Mouse (Mus musculus) megakaryocyte, embryonic 14.5 days (primary cell): ENCODE measurements around the gene Dock6.

ENCODE experiments used
- FLI1 ChIP-seq: IDR thresholded peaks from 2 replicates; pipeline ENCODE4 v1.6.1; 2012; ENCODE audit warnings: low read length, inconsistent platforms, mixed read lengths
- GATA1 ChIP-seq: IDR thresholded peaks from 3 replicates; pipeline ENCODE4 v1.6.1; 2012; ENCODE audit warnings: mixed read lengths, low read length, inconsistent platforms, borderline replicate concordance

DNA sequence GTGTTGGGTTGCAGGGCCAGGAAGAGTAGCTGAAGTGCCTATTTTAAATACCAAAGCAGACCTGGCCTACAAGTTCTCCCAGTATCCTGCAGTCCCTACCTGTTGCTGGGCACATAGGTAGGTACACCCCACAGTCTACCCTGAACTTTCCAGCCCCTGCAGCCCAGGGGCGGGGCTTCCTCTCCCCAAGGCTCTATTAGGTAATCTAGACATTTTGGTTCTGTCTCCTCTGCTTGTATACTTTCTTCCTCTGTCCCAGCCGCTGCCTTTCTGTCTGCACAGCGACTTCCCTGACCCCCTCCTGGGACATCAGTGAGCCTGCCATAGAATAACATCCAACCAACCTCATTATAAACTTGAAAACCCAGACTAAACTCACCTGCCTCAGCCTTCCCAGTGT lies 102.1 kb downstream of the Dock6 start:
- TF ChIP-seq GATA1 (no peak), FLI1 (no peak)
